Mouse (Mus musculus): ENCODE results near the gene Zfp850. TPM values are rescaled to one million over a fixed set of nuclear protein-coding genes. Genes with fewer than 3 reads are reported as not detected.
"Not testable (repeated sequence)": the region's sequence is repeated elsewhere in the genome, so short reads cannot be mapped to it uniquely, and the experiment has no call there.

Gene Zfp850
- polyA plus RNA-seq, 1 experiment from 2014 or later: 7.0 TPM

DNA sequence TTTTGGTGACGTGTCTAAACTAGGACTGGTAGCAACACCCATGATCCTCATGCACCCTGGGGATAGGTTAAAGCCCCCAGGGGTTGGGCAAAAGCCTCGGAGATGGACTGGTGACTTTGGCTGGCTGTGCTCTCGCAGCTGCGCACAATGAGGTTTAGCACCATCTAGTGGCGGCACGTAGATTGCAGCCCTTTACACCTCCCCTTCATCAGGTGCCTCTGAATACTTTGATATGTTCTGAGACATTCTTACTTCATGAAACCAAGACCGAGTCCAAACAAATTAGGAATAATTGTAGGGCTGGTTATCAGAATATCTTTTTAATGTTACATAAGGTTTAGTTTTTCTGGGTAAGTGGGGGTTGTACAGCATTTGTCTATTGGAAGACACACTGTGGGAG lies 72.0 kb downstream of the Zfp850 start:
- not testable (repeated sequence) for DNase-seq (ENCODE audit: low spot score); H3K36me3 ChIP-seq; H3K4me1 ChIP-seq; H3K9me3 ChIP-seq; H3K27ac ChIP-seq; H3K4me3 ChIP-seq; H3K27me3 ChIP-seq (ENCODE audit: insufficient read depth, poor library complexity, severe bottlenecking)
- WGBS: 55% methylated on average over 6 of the region's 7 CpGs

Other genes with a start within 250 kb of the Zfp850 start
- 1.3 and 1.6 TPM in 2 replicates for gene Zfp626, start 206.9 kb downstream of the Zfp850 start, polyA plus RNA-seq (2016; fragmentation: Nextera tagmentation; extraction: Ambion mirVana)
- gene Zfp59, start 175.5 kb downstream of the Zfp850 start, polyA plus RNA-seq (2016; fragmentation: Nextera tagmentation; extraction: Ambion mirVana): 6.9 and 7.4 TPM in 2 replicates
- 4.4 and 4.7 TPM in 2 replicates for gene Zfp607a, start 156.6 kb downstream of the Zfp850 start, polyA plus RNA-seq (2016; fragmentation: Nextera tagmentation; extraction: Ambion mirVana)
- 7.0 and 7.8 TPM in 2 replicates for gene Zfp974, start 84.7 kb downstream of the Zfp850 start, polyA plus RNA-seq (2016; fragmentation: Nextera tagmentation; extraction: Ambion mirVana)
- 15.5 and 17.1 TPM in 2 replicates for gene Zfp780b, start 34.9 kb downstream of the Zfp850 start, polyA plus RNA-seq (2016; fragmentation: Nextera tagmentation; extraction: Ambion mirVana)
- 315 and 364 TPM in 2 replicates for gene Psmc4, start 36.0 kb upstream of the Zfp850 start, polyA plus RNA-seq (2016; fragmentation: Nextera tagmentation; extraction: Ambion mirVana)
- 0.41 TPM in 1 of 2 replicates, not detected in the other for gene Fcgbp, start 57.1 kb upstream of the Zfp850 start, polyA plus RNA-seq (2016; fragmentation: Nextera tagmentation; extraction: Ambion mirVana)
- gene 9530053A07Rik, start 115.4 kb upstream of the Zfp850 start, polyA plus RNA-seq (2016; fragmentation: Nextera tagmentation; extraction: Ambion mirVana): 0.05 and 0.06 TPM in 2 replicates
- gene Fbl, start 155.6 kb upstream of the Zfp850 start, polyA plus RNA-seq (2016; fragmentation: Nextera tagmentation; extraction: Ambion mirVana): 101 and 140 TPM in 2 replicates
- 9.9 and 10.4 TPM in 2 replicates for gene Dyrk1b, start 165.4 kb upstream of the Zfp850 start, polyA plus RNA-seq (2016; fragmentation: Nextera tagmentation; extraction: Ambion mirVana)